ENCODE assay signal across 21 mouse cellular contexts in the genomic region with DNA sequence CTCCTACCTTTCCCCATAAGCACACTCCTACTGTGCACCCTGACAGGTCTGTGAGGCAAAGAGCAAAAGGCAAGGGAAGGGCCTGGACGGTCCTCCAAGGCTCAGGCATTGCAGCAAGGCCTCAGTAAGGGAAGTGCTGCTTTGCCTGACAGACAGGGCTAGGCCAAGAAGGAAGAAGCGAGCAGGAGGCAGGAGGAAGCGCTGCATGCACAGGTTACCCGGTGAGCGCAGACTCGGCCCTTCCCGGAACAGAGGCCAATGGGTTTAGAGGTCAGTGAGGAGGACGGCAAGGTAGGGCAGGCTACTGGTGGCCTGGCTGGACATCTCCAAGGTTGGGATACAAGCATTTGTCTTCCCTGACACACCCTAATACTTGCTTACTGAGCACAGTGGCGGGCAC. TPM values are rescaled to one million over a fixed set of nuclear protein-coding genes. Genes with fewer than 3 reads are reported as not detected.
DNase-seq lines count a peak whose midpoint lies in the region; ATAC-seq and TF ChIP-seq lines count a peak whose summit lies in the region.
"Had no signal": no experiment of that assay in that cellular context is flagged by ENCODE, and none has a peak within 500 bp of the region (broad histone marks: within the 10 kb centered on the region; RNA-seq: fewer than 3 reads in every experiment).

No protein-coding gene starts in this region.

- peaks cover 21% of the 10 kb centered on the region for H3K36me3 ChIP-seq in forebrain, embryonic 10.5 days (replicated peaks)
- H3K36me3 ChIP-seq in forebrain, embryonic 15.5 days, result no peaks in the 10 kb centered on the region
- H3K36me3 ChIP-seq in kidney, adult 2 months (ENCODE audit: control insufficient read depth, insufficient read depth, low read length), result no peaks in the 10 kb centered on the region
- peaks cover 17% of the 10 kb centered on the region; the same call in 1 of the 2 replicates for H3K36me3 ChIP-seq in midbrain, embryonic 10.5 days
- peaks cover 4% of the 10 kb centered on the region; the same call in 1 of the 2 replicates for H3K36me3 ChIP-seq in midbrain, embryonic 13.5 days
- H3K36me3 ChIP-seq: embryonic facial prominence, embryonic 15.5 days; hindbrain, embryonic 15.5 days; midbrain, embryonic 15.5 days had no signal

- TF ChIP-seq POLR2A in kidney, adult 2 months (IDR thresholded peaks at IDR 0.05; ENCODE audit: low read depth, low read length), result no peak

- no peak for DNase-seq in forebrain, embryonic 10.5 days (ENCODE audit: extremely low spot score, low spot score)
- peak; percentile 55 for DNase-seq in kidney, adult 2 months
- DNase-seq in kidney, adult 9 months, result no peak
- DNase-seq in midbrain, embryonic 10.5 days (ENCODE audit: low spot score), result no peak
- no peak for DNase-seq in left cerebral cortex, adult 11 months (ENCODE audit: low spot score)
- no peak for DNase-seq in embryo, embryonic 10 days (ENCODE audit: low spot score)
- DNase-seq: cerebellum, adult 11-12 months; layer of hippocampus, postnatal 36 days; left cerebral cortex, postnatal 4 days; lung, postnatal 14 days; thymus, postnatal 36 days had no signal

- no peak overlapping the region for H3K9ac ChIP-seq in forebrain, embryonic 15.5 days (replicated peaks)
- H3K9ac ChIP-seq in midbrain, embryonic 13.5 days (replicated peaks), result no peak overlapping the region
- H3K9ac ChIP-seq: embryonic facial prominence, embryonic 15.5 days; forebrain, embryonic 13.5 days; hindbrain, embryonic 15.5 days; midbrain, embryonic 15.5 days had no signal

- 87% methylated on average over 9 of the region's 9 CpGs for WGBS in forebrain, embryonic 10.5 days
- WGBS in forebrain, embryonic 15.5 days, result 94% methylated on average over 9 of the region's 9 CpGs
- WGBS in kidney, adult 2 months, result 57% methylated on average over 9 of the region's 9 CpGs
- WGBS in midbrain, embryonic 10.5 days, result 85% methylated on average over 9 of the region's 9 CpGs
- WGBS in midbrain, embryonic 13.5 days, result 85% methylated on average over 9 of the region's 9 CpGs

- no peak for ATAC-seq in forebrain, embryonic 15.5 days (replicated peaks)
- ATAC-seq in midbrain, embryonic 13.5 days, result no peak
- ATAC-seq: forebrain, embryonic 13.5 days; intestine, postnatal 0 days; midbrain, embryonic 15.5 days; Patski had no signal

- no peaks in the 10 kb centered on the region for H3K27me3 ChIP-seq in forebrain, embryonic 10.5 days (ENCODE audit: poor library complexity, severe bottlenecking)
- no peaks in the 10 kb centered on the region for H3K27me3 ChIP-seq in forebrain, embryonic 15.5 days
- H3K27me3 ChIP-seq in kidney, adult 2 months (replicated peaks; ENCODE audit: control insufficient read depth, insufficient read depth, low read length), result no peaks in the 10 kb centered on the region
- no peaks in the 10 kb centered on the region for H3K27me3 ChIP-seq in midbrain, embryonic 10.5 days (ENCODE audit: low read depth, poor library complexity, severe bottlenecking)
- no peaks in the 10 kb centered on the region for H3K27me3 ChIP-seq in midbrain, embryonic 13.5 days
- H3K27me3 ChIP-seq: CH12.LX; embryonic facial prominence, embryonic 15.5 days; forebrain, embryonic 13.5 days; hindbrain, embryonic 15.5 days; midbrain, embryonic 15.5 days; Patski had no signal

- peaks cover 9% of the 10 kb centered on the region; the same call in 1 of the 2 replicates for H3K9me3 ChIP-seq in forebrain, embryonic 10.5 days
- H3K9me3 ChIP-seq in forebrain, embryonic 15.5 days, result no peaks in the 10 kb centered on the region
- H3K9me3 ChIP-seq in midbrain, embryonic 10.5 days (replicated peaks), result peaks cover 9% of the 10 kb centered on the region
- no peaks in the 10 kb centered on the region for H3K9me3 ChIP-seq in midbrain, embryonic 13.5 days
- H3K9me3 ChIP-seq: embryonic facial prominence, embryonic 15.5 days; forebrain, embryonic 13.5 days; hindbrain, embryonic 15.5 days; midbrain, embryonic 15.5 days had no signal

- H3K4me2 ChIP-seq in forebrain, embryonic 15.5 days (replicated peaks), result no peak overlapping the region
- H3K4me2 ChIP-seq in midbrain, embryonic 13.5 days (replicated peaks), result no peak overlapping the region
- H3K4me2 ChIP-seq: embryonic facial prominence, embryonic 15.5 days; forebrain, embryonic 13.5 days; heart, embryonic 11.5 days; hindbrain, embryonic 15.5 days; midbrain, embryonic 15.5 days had no signal

- H3K4me3 ChIP-seq in forebrain, embryonic 10.5 days, result no peak overlapping the region
- no peak overlapping the region for H3K4me3 ChIP-seq in forebrain, embryonic 15.5 days
- H3K4me3 ChIP-seq in kidney, adult 2 months (ENCODE audit: insufficient read depth, low read depth, low read length), result no peak overlapping the region
- H3K4me3 ChIP-seq in midbrain, embryonic 10.5 days, result no peak overlapping the region
- no peak overlapping the region for H3K4me3 ChIP-seq in midbrain, embryonic 13.5 days (replicated peaks)
- H3K4me3 ChIP-seq: embryonic facial prominence, embryonic 15.5 days; forebrain, embryonic 13.5 days; hindbrain, embryonic 15.5 days; midbrain, embryonic 15.5 days had no signal

- no peak for TF ChIP-seq CTCF in kidney, adult 2 months (conservative IDR thresholded peaks at IDR 0.05; ENCODE audit: insufficient read depth, insufficient read length, low read depth, low read length)

- peak overlapping the region; percentile 53 for H3K27ac ChIP-seq in forebrain, embryonic 10.5 days
- no peak overlapping the region for H3K27ac ChIP-seq in forebrain, embryonic 15.5 days (replicated peaks)
- peak overlapping the region; percentile 93 for H3K27ac ChIP-seq in kidney, adult 2 months (ENCODE audit: insufficient read depth, low read depth, low read length)
- H3K27ac ChIP-seq in midbrain, embryonic 10.5 days (replicated peaks), result peak overlapping the region; percentile 39
- no peak overlapping the region for H3K27ac ChIP-seq in midbrain, embryonic 13.5 days
- H3K27ac ChIP-seq: forebrain, embryonic 13.5 days; hindbrain, embryonic 15.5 days; midbrain, embryonic 15.5 days had no signal

- H3K4me1 ChIP-seq in forebrain, embryonic 10.5 days, result peaks cover 55% of the 10 kb centered on the region
- H3K4me1 ChIP-seq in forebrain, embryonic 15.5 days, result peaks cover 20% of the 10 kb centered on the region; the same call in 1 of the 2 replicates
- peaks cover 51% of the 10 kb centered on the region for H3K4me1 ChIP-seq in kidney, adult 2 months (ENCODE audit: control insufficient read depth, insufficient read depth, low read length)
- H3K4me1 ChIP-seq in midbrain, embryonic 10.5 days, result peaks cover 38% of the 10 kb centered on the region
- peaks cover 36% of the 10 kb centered on the region for H3K4me1 ChIP-seq in midbrain, embryonic 13.5 days (replicated peaks)

RNA-seq across cellular contexts. Expression of gene Mical3, which starts 44.6 kb away (rescaled TPM):
- 8.4 and 9.0 TPM in 2 replicates for polyA plus RNA-seq in forebrain, embryonic 10.5 days (2016; fragmentation: Nextera tagmentation; extraction: Ambion mirVana)
- 27.8 and 28.6 TPM in 2 replicates for polyA plus RNA-seq in forebrain, embryonic 15.5 days (2015; fragmentation: Nextera tagmentation; extraction: Ambion mirVana)
- polyA plus RNA-seq in kidney, adult 2 months (2012; rRNA removed), result 16.1 and 17.5 TPM in 2 replicates
- polyA plus RNA-seq in midbrain, embryonic 10.5 days (2016; fragmentation: Nextera tagmentation; extraction: Ambion mirVana), result 9.0 and 10.2 TPM in 2 replicates
- polyA plus RNA-seq in midbrain, embryonic 13.5 days (2015; fragmentation: Nextera tagmentation; extraction: Ambion mirVana), result 29.7 and 35.7 TPM in 2 replicates

Comparison
In these comparisons a context has a peak if more than half of its experiments do, and no peak if none do; other contexts are left out.
1. H3K27ac ChIP-seq: peak in forebrain, embryonic 10.5 days (single experiment), kidney, adult 2 months (single experiment) and midbrain, embryonic 10.5 days (single experiment); none in forebrain, embryonic 15.5 days (single experiment) and midbrain, embryonic 13.5 days (single experiment).